Mouse (Mus musculus) liver, embryonic 11.5 days (tissue): ENCODE data around the gene Nupr1. TPM values are rescaled to one million over a fixed set of nuclear protein-coding genes. Genes with fewer than 3 reads are reported as not detected.

ENCODE experiments used
- ATAC-seq: fragments of 200-750 bp; cut with Nextera tagmentation; replicated peaks from 2 replicates; pipeline ENCODE4 v1.8.0; 2017; ENCODE audit warnings: moderate number of reproducible peaks, mild to moderate bottlenecking, moderate TSS enrichment, moderate library complexity; ENCODE audit not compliant: low FRiP score
- DNase-seq: peaks from one replicate; pipeline ENCODE4 v3.0.0-alpha.2; 2017; ENCODE audit warnings: low spot score
- H3K27ac ChIP-seq: fragments of 300-500 bp; sonication (generic); 2 replicates; pipeline ENCODE4 v1.5.1; 2014; ENCODE audit warnings: mild to moderate bottlenecking, low read depth, low read length, control low read depth
- H3K27me3 ChIP-seq: fragments of 300-500 bp; sonication (generic); replicated peaks from 2 replicates; pipeline ENCODE4 v1.6.1; 2014; ENCODE audit warnings: low read length, mixed read lengths; ENCODE audit not compliant: control insufficient read depth, insufficient read depth
- H3K36me3 ChIP-seq: fragments of 300-500 bp; sonication (generic); 2 replicates; pipeline ENCODE4 v1.6.1; 2014; ENCODE audit warnings: mild to moderate bottlenecking, low read length, moderate library complexity, mixed read lengths; ENCODE audit not compliant: control insufficient read depth, insufficient read depth
- H3K4me1 ChIP-seq: fragments of 300-500 bp; sonication (generic); replicated peaks from 2 replicates; pipeline ENCODE4 v1.6.1; 2014; ENCODE audit warnings: low read length, mixed read lengths; ENCODE audit not compliant: control insufficient read depth, insufficient read depth
- H3K4me2 ChIP-seq: fragments of 300-500 bp; sonication (generic); 2 replicates; pipeline ENCODE4 v1.6.1; 2014; ENCODE audit warnings: mild to moderate bottlenecking, control low read depth, moderate library complexity
- H3K4me3 ChIP-seq: fragments of 300-500 bp; sonication (generic); 2 replicates; pipeline ENCODE4 v1.5.1; 2014; ENCODE audit warnings: low read depth, low read length, control low read depth
- H3K9ac ChIP-seq: fragments of 300-500 bp; sonication (generic); 2 replicates; pipeline ENCODE4 v1.6.1; 2014; ENCODE audit warnings: low read depth, low read length, control low read depth
- H3K9me3 ChIP-seq: fragments of 300-500 bp; sonication (generic); 2 replicates; pipeline ENCODE4 v1.6.1; 2016; ENCODE audit warnings: low read length, inconsistent platforms, mixed read lengths; ENCODE audit not compliant: control insufficient read depth
- WGBS: fragments of 180-500 bp; shearing (Covaris S2); extraction: QIAGEN DNeasy Blood & Tissue Kit; methylation state at CpG from one replicate; pipeline ENCODE4 v1.1.7; 2014; 5-methylcytosine and 5-hydroxymethylcytosine counted together
- polyA plus RNA-seq: library from polyadenylated mRNA; unstranded; fragments of >200 nt; fragmentation: Nextera tagmentation; extraction: Ambion mirVana; gene quantifications from 2 replicates; pipeline ENCODE4 v1.2.1, GENCODE M21; 2014

Nupr1 gene
- polyA plus RNA-seq, 1 experiment from 2014 or later, result 7.1 TPM

- no peaks in the 10 kb centered on the region for H3K27me3 ChIP-seq
- DNase-seq, result no peak
- no peak overlapping the region for H3K9ac ChIP-seq
- H3K27ac ChIP-seq, result no peak overlapping the region
- H3K4me2 ChIP-seq, result no peak overlapping the region
- no peak overlapping the region for H3K4me3 ChIP-seq
- no peaks in the 10 kb centered on the region for H3K4me1 ChIP-seq
- no peaks in the 10 kb centered on the region for H3K9me3 ChIP-seq
- no peak for ATAC-seq
- 39% methylated on average over 5 of the region's 5 CpGs for WGBS
- H3K36me3 ChIP-seq, result no peaks in the 10 kb centered on the region
Observed at GRCm38 (mm10) chr7:126601896-126602295, 28.8 kb downstream of the Nupr1 start.

- ATAC-seq (no peak), DNase-seq (no peak)
- H3K4me2 ChIP-seq, result no peak overlapping the region
- 69% methylated on average over 6 of the region's 6 CpGs for whole genome bisulfite sequencing
- no peaks in the 10 kb centered on the region for H3K9me3 ChIP-seq
- no peaks in the 10 kb centered on the region for H3K4me1 ChIP-seq
- H3K36me3 ChIP-seq, result no peaks in the 10 kb centered on the region
- no peak overlapping the region for H3K4me3 ChIP-seq
- no peaks in the 10 kb centered on the region for H3K27me3 ChIP-seq
- H3K9ac ChIP-seq, result no peak overlapping the region
- no peak overlapping the region for H3K27ac ChIP-seq
Observed at GRCm38 (mm10) chr7:126598919-126599318, 31.7 kb downstream of the Nupr1 start.

GRCm38 (mm10) chr7:126596414-126596813, 34.2 kb downstream of the Nupr1 start:
- Histone ChIP-seq H3K9me3 (no peaks in the 10 kb centered on the region), H3K27me3 (no peaks in the 10 kb centered on the region), H3K9ac (no peak overlapping the region), H3K4me2 (no peak overlapping the region), H3K4me3 (no peak overlapping the region), H3K4me1 (no peaks in the 10 kb centered on the region), H3K27ac (no peak overlapping the region), H3K36me3 (no peaks in the 10 kb centered on the region)
- DNase-seq, result no peak
- WGBS, result 33% methylated on average over 6 of the region's 6 CpGs
- ATAC-seq, result no peak

- Histone ChIP-seq H3K4me1 (no peaks in the 10 kb centered on the region), H3K4me3 (no peak overlapping the region), H3K9ac (no peak overlapping the region), H3K9me3 (no peaks in the 10 kb centered on the region), H3K27me3 (no peaks in the 10 kb centered on the region), H3K4me2 (no peak overlapping the region), H3K27ac (no peak overlapping the region), H3K36me3 (no peaks in the 10 kb centered on the region)
- ATAC-seq (no peak), DNase-seq (no peak)
- 78% methylated on average over 5 of the region's 5 CpGs for WGBS
Observed at GRCm38 (mm10) chr7:126595890-126596289, 34.8 kb downstream of the Nupr1 start.

GRCm38 (mm10) chr7:126594862-126595561, 35.6 kb downstream of the Nupr1 start, which contains the start of gene Il27:
Gene Il27, minus strand, starts transcription at chr7:126594941.
- Histone ChIP-seq H3K9me3 (no peaks in the 10 kb centered on the region), H3K27me3 (no peaks in the 10 kb centered on the region), H3K4me1 (no peaks in the 10 kb centered on the region), H3K27ac (no peak within 1 kb of the TSS), H3K36me3 (no peaks in the 10 kb centered on the region), H3K4me2 (no peak within 1 kb of the TSS), H3K4me3 (no peak within 1 kb of the TSS), H3K9ac (no peak within 1 kb of the TSS)
- DNase-seq, result no peak
- no peak for ATAC-seq
- WGBS, result 72% methylated on average over 11 of the region's 11 CpGs

GRCm38 (mm10) chr7:126587779-126588178, 42.9 kb downstream of the Nupr1 start:
- Histone ChIP-seq H3K4me3 (no peak overlapping the region), H3K9me3 (no peaks in the 10 kb centered on the region), H3K27me3 (0 out of 2 replicates have a peak, but pooled peaks cover 3% of the 10 kb centered on the region), H3K9ac (no peak overlapping the region), H3K4me2 (peak overlapping the region; percentile 25), H3K36me3 (no peaks in the 10 kb centered on the region), H3K27ac (no peak overlapping the region), H3K4me1 (no peaks in the 10 kb centered on the region)
- DNase-seq (peak; percentile 56), ATAC-seq (no peak)
- WGBS, result 20% methylated on average over 16 of the region's 16 CpGs

- no peak overlapping the region for H3K9ac ChIP-seq
- H3K4me1 ChIP-seq, result no peaks in the 10 kb centered on the region
- H3K36me3 ChIP-seq, result no peaks in the 10 kb centered on the region
- no peaks in the 10 kb centered on the region for H3K9me3 ChIP-seq
- WGBS, result 55% methylated on average over 8 of the region's 8 CpGs
- H3K4me2 ChIP-seq, result no peak overlapping the region
- ATAC-seq (no peak), DNase-seq (no peak)
- H3K27me3 ChIP-seq, result 0 out of 2 replicates have a peak, but pooled peaks cover 3% of the 10 kb centered on the region
- no peak overlapping the region for H3K4me3 ChIP-seq
- no peak overlapping the region for H3K27ac ChIP-seq
Observed at GRCm38 (mm10) chr7:126586839-126587238, 43.8 kb downstream of the Nupr1 start.

GRCm38 (mm10) chr7:126585717-126586116, 44.9 kb downstream of the Nupr1 start, which contains the start of gene Cln3:
Gene Cln3, minus strand, starts transcription at chr7:126585817.
- Histone ChIP-seq H3K4me3 (no peak within 1 kb of the TSS), H3K9me3 (no peaks in the 10 kb centered on the region), H3K36me3 (0 out of 2 replicates have a peak, but pooled peaks cover 3% of the 10 kb centered on the region), H3K27ac (no peak within 1 kb of the TSS), H3K27me3 (0 out of 2 replicates have a peak, but pooled peaks cover 3% of the 10 kb centered on the region), H3K4me1 (no peaks in the 10 kb centered on the region), H3K9ac (no peak within 1 kb of the TSS; the same call in 1 of the 2 replicates), H3K4me2 (peak within 1 kb of the TSS; percentile 23)
- DNase-seq, result no peak
- no peak for ATAC-seq
- WGBS, result 64% methylated on average over 6 of the region's 6 CpGs

GRCm38 (mm10) chr7:126584506-126584977, 46.1 kb downstream of the Nupr1 start, which contains the start of gene Apobr:
Gene Apobr, plus strand, starts transcription at chr7:126584942.
- Histone ChIP-seq H3K4me3 (0 out of 2 replicates have a peak within 1 kb of the TSS, but pooled peaks have one; percentile 58), H3K27ac (no peak within 1 kb of the TSS), H3K4me2 (peak within 1 kb of the TSS; percentile 79), H3K9me3 (no peaks in the 10 kb centered on the region), H3K4me1 (no peaks in the 10 kb centered on the region), H3K9ac (no peak within 1 kb of the TSS; the same call in 1 of the 2 replicates), H3K36me3 (0 out of 2 replicates have a peak, but pooled peaks cover 3% of the 10 kb centered on the region), H3K27me3 (0 out of 2 replicates have a peak, but pooled peaks cover 3% of the 10 kb centered on the region)
- 44% methylated on average over 8 of the region's 8 CpGs for WGBS
- DNase-seq (no peak), ATAC-seq (no peak)
